Mouse (Mus musculus) neural tube, embryonic 14.5 days (tissue): ENCODE results near the gene Olfr403. TPM values are rescaled to one million over a fixed set of nuclear protein-coding genes. Genes with fewer than 3 reads are reported as not detected.

Source experiments
- polyA plus RNA-seq: library from polyadenylated mRNA; unstranded; fragments of >200 nt; fragmentation: Nextera tagmentation; extraction: Ambion mirVana; gene quantifications from 2 replicates; pipeline ENCODE4 v1.2.1, GENCODE M21; 2014

The Olfr403 gene
- polyA plus RNA-seq, 1 experiment from 2014 or later = not detected

Other genes with a start within 250 kb of the Olfr403 start
- not detected in 2 replicates for gene Olfr23, start 249.6 kb upstream of the Olfr403 start, polyA plus RNA-seq
- gene Olfr397, start 225.4 kb upstream of the Olfr403 start, polyA plus RNA-seq = not detected in 2 replicates
- gene Olfr398, start 195.8 kb upstream of the Olfr403 start, polyA plus RNA-seq = not detected in 2 replicates
- gene Olfr139, start 129.7 kb upstream of the Olfr403 start, polyA plus RNA-seq = not detected in 2 replicates
- not detected in 2 replicates for gene Olfr399, start 129.6 kb upstream of the Olfr403 start, polyA plus RNA-seq
- not detected in 2 replicates for gene Zfp616, start 116.3 kb upstream of the Olfr403 start, polyA plus RNA-seq
- not detected in 2 replicates for gene Olfr401, start 72.5 kb upstream of the Olfr403 start, polyA plus RNA-seq
- not detected in 2 replicates for gene Olfr402, start 32.7 kb upstream of the Olfr403 start, polyA plus RNA-seq
- gene Olfr43, start 25.1 kb downstream of the Olfr403 start, polyA plus RNA-seq = not detected in 2 replicates
- gene Olfr406, start 73.6 kb downstream of the Olfr403 start, polyA plus RNA-seq = not detected in 2 replicates
- not detected in 2 replicates for gene Olfr59, start 97.5 kb downstream of the Olfr403 start, polyA plus RNA-seq
- not detected in 2 replicates for gene Olfr410, start 151.8 kb downstream of the Olfr403 start, polyA plus RNA-seq
- gene Olfr411, start 166.4 kb downstream of the Olfr403 start, polyA plus RNA-seq = not detected in 2 replicates
- not detected in 2 replicates for gene Olfr412, start 175.8 kb downstream of the Olfr403 start, polyA plus RNA-seq